Mouse (Mus musculus): ENCODE results near the gene Parp9.
"Not testable (repeated sequence)": the region's sequence is repeated elsewhere in the genome, so short reads cannot be mapped to it uniquely, and the experiment has no call there.

Parp9 gene

DNA sequence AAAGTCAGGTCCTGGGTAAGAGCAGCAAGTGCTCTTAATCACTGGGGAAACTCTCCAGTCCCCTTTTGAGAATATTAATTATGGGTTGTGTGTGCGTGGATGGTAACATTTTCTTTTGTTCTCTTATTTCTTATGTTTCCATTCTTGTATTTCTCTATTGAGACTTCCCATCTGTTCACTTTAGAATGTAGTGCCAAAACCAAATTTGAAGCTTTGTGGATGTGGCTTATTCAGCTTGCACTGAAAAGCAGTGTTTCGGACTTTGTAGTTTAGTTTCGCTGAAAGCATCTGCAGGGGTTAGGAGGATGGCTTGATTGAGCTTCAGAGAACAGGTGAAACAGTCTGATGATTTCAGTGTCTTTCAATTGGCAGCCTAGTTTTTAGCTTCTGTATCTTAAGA is 55.0 kb downstream of the Parp9 start:
- DNase-seq (ENCODE audit: low spot score): no peak

DNA sequence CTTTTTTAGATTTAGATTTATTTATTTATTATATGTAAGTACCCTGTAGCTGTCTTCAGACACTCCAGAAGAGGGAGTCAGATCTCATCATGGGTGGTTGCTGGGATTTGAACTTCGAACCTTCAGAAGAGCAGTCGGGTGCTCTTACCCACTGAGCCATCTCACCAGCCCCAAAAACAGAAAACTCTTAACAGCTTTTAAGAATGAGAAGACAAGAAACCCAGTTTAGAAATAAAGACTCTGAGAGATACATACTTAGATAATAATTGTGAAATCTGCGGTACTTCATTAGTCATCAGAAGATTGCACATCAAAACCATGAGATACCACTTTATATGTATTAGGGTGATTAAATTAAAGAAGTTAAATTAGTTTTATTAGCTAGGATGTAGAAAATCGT is 60.6 kb downstream of the Parp9 start:
- DNase-seq (ENCODE audit: low spot score): not testable (repeated sequence)

- no peak for DNase-seq (ENCODE audit: low spot score)
Observed at GRCm38 (mm10) chr16:36008396-36008795, 70.1 kb downstream of the Parp9 start.

DNA sequence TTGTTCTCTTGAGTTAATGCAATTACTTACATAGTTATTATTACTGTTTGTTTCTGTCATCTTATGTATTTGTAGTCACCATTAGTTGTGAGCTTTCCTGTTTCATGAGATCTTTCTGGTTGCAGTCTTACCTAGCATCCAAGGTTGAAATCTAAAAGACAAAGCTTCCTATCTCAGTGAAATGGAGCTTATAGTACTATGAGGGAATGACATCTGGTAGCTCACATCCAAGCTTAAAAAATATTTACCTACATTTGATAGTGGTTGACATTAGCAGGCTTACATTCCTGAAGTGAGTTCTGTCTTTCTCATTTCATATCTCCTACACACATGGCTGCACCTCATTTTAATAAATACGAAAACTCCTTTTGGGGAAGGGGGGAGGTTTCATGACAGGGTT is 78.1 kb downstream of the Parp9 start:
- no peak for DNase-seq (ENCODE audit: low spot score)
